Mouse (Mus musculus) frontal cortex, postnatal 25 days (tissue): ENCODE data around the gene Entpd7.

Source experiments
- DNase-seq, 2 experiments: peaks; one replicate each; pipeline ENCODE4 v3.0.0; 2022; ENCODE audit warnings: low spot score in 2 of 2

Gene Entpd7

GRCm38 (mm10) chr19:43674316-43674689 is 15.2 kb upstream of the Entpd7 start:
- peak; percentile 19 to 45 for DNase-seq

- peak; percentile 95 to 98 for DNase-seq
These were observed 14.5 kb upstream of the Entpd7 start, which contains the start of gene Slc25a28 for GRCm38 (mm10) chr19:43674730-43675524. Gene Slc25a28, minus strand, starts transcription at chr19:43674881.

- DNase-seq: no peak
These were observed 13.7 kb upstream of the Entpd7 start for GRCm38 (mm10) chr19:43675525-43676400.

DNA sequence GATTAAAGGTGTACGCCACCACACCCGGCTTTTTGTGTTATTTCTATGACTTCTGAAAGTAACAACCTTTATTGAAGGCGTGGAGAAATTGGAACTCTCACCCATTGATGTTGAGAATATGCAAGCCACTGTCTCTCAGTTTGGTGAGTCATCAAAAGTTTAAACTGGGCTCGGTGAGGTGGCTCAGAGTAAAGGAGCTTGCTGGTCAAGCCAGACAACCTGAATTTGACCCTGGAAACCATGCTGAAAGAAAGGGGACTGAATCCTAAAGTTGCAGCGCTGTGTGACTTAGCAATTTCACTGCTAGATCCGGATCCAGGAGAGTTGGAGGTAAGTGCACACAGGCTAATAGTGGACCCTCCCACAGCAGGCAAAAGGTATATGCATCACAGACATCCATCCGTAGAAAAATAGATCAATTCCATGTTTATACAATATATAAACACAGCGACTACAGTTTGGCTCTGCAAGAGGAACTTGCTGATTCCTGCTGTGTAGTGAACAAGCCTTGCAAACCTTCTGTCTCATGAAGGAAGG is 10.9 kb upstream of the Entpd7 start:
- no peak for DNase-seq

- no peak for DNase-seq
These were observed 9.9 kb upstream of the Entpd7 start for GRCm38 (mm10) chr19:43679474-43679981.

- DNase-seq: no peak
These were observed 7.9 kb upstream of the Entpd7 start for GRCm38 (mm10) chr19:43681541-43681940.

DNA sequence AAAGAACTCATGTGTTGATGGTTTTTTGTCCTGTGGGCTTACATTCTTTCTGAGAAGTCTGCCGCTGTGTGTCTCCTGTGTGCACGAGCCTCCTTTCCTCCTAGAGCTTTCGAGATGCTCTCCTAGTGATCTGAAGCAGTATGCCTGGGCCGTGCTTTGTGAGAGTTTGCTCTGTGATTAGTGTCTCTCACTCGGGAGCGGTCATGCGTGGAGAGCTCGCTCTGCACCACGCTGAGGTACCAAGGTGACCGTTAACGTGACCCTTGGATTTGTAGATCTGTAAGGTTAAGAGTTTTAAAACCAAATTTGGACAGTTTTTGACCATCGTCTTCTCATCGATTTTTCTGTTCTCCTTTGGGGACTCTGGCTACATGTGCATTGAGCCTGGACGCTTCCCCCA is 3.3 kb downstream of the Entpd7 start:
- DNase-seq: no peak

GRCm38 (mm10) chr19:43695514-43695964 is 6.1 kb downstream of the Entpd7 start:
- DNase-seq: no peak

- DNase-seq: no peak
These were observed 8.3 kb downstream of the Entpd7 start for GRCm38 (mm10) chr19:43697666-43698370.

- DNase-seq: no peak
These were observed 9.7 kb downstream of the Entpd7 start for GRCm38 (mm10) chr19:43699021-43699762.

GRCm38 (mm10) chr19:43699763-43700155 is 10.3 kb downstream of the Entpd7 start:
- DNase-seq: no peak

DNA sequence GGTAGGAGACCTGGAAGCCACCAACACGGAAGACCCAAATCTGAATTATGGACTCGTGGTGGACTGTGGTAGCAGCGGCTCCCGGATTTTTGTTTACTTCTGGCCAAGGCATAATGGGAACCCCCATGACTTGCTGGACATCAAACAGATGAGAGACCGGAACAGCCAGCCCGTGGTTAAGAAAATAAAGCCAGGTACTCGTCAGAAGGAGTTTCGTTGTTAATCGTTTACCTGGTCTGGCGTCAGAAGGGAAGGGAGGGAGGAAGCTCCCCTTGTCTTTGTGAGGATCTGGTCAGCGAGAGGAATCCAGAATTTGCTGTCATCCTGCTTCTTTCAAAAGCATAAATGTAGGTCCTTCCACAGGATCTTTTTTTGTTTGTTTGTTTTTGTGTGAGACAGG is 14.7 kb downstream of the Entpd7 start:
- DNase-seq: no peak

GRCm38 (mm10) chr19:43704787-43705497 is 15.5 kb downstream of the Entpd7 start:
- no peak for DNase-seq

DNA sequence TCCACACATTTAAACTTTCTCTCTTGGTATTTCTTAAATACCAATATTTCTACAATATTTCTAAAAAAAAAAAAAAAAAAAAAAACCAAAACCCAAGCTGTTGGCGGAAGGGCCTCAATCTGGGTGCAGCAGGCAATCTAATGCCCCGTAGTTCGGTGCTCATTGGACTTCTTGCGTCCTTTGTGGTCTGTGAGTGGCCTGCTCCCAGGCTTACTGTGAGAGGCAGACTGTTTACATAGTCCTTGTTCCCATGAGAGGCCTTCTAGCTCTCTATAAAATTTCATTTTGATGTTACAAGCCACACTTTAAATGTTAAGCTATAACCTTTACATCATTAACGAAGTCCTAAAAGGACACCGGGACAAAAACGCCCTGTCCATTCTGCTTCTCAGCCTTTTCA is 18.7 kb downstream of the Entpd7 start:
- no peak for DNase-seq

DNA sequence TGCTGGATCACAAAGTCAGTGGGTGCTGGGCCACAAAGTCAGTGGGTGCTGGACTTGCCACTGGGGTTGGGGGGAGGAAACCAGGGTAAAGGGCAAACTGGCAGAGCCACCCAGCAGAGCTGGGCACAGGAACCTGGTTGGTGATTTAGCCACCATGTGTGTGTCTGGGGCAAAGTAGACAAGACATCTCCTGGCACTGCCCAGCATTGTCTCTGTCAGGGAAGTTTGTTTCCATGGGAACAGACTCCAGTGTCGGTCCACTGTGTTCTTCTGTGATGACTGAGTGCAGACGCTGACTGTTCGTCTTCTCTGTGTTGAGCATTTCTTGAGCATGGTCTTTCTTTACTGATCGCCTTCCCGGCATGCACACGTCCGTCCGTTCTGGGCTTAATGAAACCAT is 19.8 kb downstream of the Entpd7 start:
- DNase-seq: no peak

GRCm38 (mm10) chr19:43711159-43711916 is 21.9 kb downstream of the Entpd7 start:
- no peak for DNase-seq

- no peak for DNase-seq
These were observed 22.5 kb downstream of the Entpd7 start for GRCm38 (mm10) chr19:43711971-43712370.

DNA sequence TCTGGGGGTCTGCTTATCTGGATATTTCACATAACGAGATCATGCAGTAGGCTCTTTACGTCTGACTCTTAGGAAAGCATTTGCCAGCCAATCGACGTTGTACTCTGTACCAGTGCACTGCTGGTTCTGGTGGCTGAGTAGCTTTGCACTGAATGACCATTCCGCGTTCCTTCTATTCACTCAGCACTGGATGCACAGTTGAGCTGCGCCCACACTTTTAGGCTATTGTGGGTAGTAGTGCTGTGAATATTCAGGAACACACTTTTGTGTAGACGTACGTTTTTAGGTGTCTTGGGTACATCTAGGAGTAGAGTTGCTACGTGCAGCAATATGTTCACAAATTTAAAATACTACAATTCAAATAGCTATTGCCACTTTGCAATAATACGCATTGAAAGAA is 30.6 kb downstream of the Entpd7 start:
- DNase-seq: no peak

- DNase-seq: no peak
These were observed 33.4 kb downstream of the Entpd7 start for GRCm38 (mm10) chr19:43722891-43723290.
